Mouse (Mus musculus) bone marrow, adult 2 months (tissue): ENCODE results near the gene Ttc7b.

Experiments used
- CTCF ChIP-seq: fragments of 200-500 bp; IDR thresholded peaks from 2 replicates; pipeline ENCODE4 v1.5.1; 2011; ENCODE audit warnings: low read length, control low read depth; ENCODE audit not compliant: control insufficient read depth, insufficient read depth
- POLR2A ChIP-seq: fragments of 200-500 bp; IDR thresholded peaks from 2 replicates; pipeline ENCODE4 v1.6.1; 2011; ENCODE audit warnings: low read depth, mild to moderate bottlenecking, control low read depth, low read length, borderline replicate concordance; ENCODE audit not compliant: control insufficient read depth

DNA sequence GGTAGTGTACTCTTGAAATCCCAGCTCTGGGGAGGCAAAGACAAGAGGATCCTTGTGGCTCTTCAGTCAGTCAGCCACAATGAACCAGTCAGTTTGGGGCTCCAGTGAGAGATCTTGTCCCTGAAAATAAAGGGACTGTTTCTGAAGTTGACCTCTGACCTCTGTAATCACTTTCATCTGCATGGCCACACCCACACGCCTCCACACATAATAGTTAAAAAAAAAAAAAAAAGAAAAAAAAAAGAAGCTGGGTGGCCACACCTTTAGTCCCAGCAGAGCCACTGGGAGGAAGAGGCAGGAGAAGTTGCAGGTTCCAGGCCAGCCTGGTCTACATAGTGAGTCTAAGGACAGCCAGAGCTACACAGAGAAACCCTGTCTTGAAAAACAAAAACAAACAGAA, 237.3 kb downstream of the Ttc7b start:
- TF ChIP-seq CTCF = no peak
- TF ChIP-seq POLR2A = no peak
